Mouse (Mus musculus) heart, embryonic 11.5 days (tissue): ENCODE measurements around the gene Zbtb8a. TPM values are rescaled to one million over a fixed set of nuclear protein-coding genes. Genes with fewer than 3 reads are reported as not detected.
"Not testable (repeated sequence)": the region's sequence is repeated elsewhere in the genome, so short reads cannot be mapped to it uniquely, and the experiment has no call there.

Experiments used
- ATAC-seq: fragments of 200-750 bp; cut with Nextera tagmentation; replicated peaks from 2 replicates; pipeline ENCODE4 v1.8.0; 2017; ENCODE audit warnings: moderate library complexity; ENCODE audit not compliant: insufficient number of reproducible peaks, low FRiP score, low TSS enrichment
- H3K27ac ChIP-seq: fragments of 300-500 bp; sonication (generic); 2 replicates; pipeline ENCODE4 v1.5.1; 2014; ENCODE audit warnings: mild to moderate bottlenecking, low read depth, low read length
- H3K27me3 ChIP-seq: fragments of 300-500 bp; sonication (generic); 2 replicates; pipeline ENCODE4 v1.6.1; 2014; ENCODE audit warnings: mild to moderate bottlenecking, low read length, mixed read lengths; ENCODE audit not compliant: control insufficient read depth, insufficient read depth
- H3K36me3 ChIP-seq: fragments of 300-500 bp; sonication (generic); 2 replicates; pipeline ENCODE4 v1.6.1; 2014; ENCODE audit warnings: mild to moderate bottlenecking, low read length, moderate library complexity, mixed read lengths; ENCODE audit not compliant: control insufficient read depth, insufficient read depth
- H3K4me1 ChIP-seq: fragments of 300-500 bp; sonication (generic); 2 replicates; pipeline ENCODE4 v1.6.1; 2014; ENCODE audit warnings: low read length; ENCODE audit not compliant: control insufficient read depth, insufficient read depth
- H3K4me2 ChIP-seq: fragments of 300-500 bp; sonication (generic); 2 replicates; pipeline ENCODE4 v1.6.1; 2014; ENCODE audit warnings: mild to moderate bottlenecking, moderate library complexity
- H3K4me3 ChIP-seq: fragments of 300-500 bp; sonication (generic); 2 replicates; pipeline ENCODE4 v1.5.1; 2014; ENCODE audit warnings: low read depth, low read length
- H3K9ac ChIP-seq: fragments of 300-500 bp; sonication (generic); 2 replicates; pipeline ENCODE4 v1.6.1; 2014; ENCODE audit warnings: mild to moderate bottlenecking, low read depth, low read length, moderate library complexity
- H3K9me3 ChIP-seq: fragments of 300-500 bp; sonication (generic); replicated peaks from 2 replicates; pipeline ENCODE4 v1.6.1; 2016; ENCODE audit warnings: low read length; ENCODE audit not compliant: control insufficient read depth
- WGBS: fragments of 180-500 bp; shearing (Covaris S2); extraction: QIAGEN DNeasy Blood & Tissue Kit; methylation state at CpG from one replicate; pipeline ENCODE4 v1.1.7; 2014; ENCODE audit not compliant: insufficient replicate concordance; 5-methylcytosine and 5-hydroxymethylcytosine counted together
- polyA plus RNA-seq: library from polyadenylated mRNA; unstranded; fragments of >200 nt; fragmentation: Nextera tagmentation; extraction: Ambion mirVana; gene quantifications from 2 replicates; pipeline ENCODE4 v1.2.1, GENCODE M21; 2014

Zbtb8a gene
- polyA plus RNA-seq, 1 experiment from 2014 or later: 7.9 TPM

- no peaks in the 10 kb centered on the region for H3K9me3 ChIP-seq
- no peaks in the 10 kb centered on the region for H3K36me3 ChIP-seq
- 50% methylated on average over 8 of the region's 8 CpGs for WGBS
- no peak overlapping the region for H3K4me3 ChIP-seq
- H3K4me1 ChIP-seq: no peaks in the 10 kb centered on the region
- H3K27ac ChIP-seq: no peak overlapping the region
- no peak overlapping the region for H3K9ac ChIP-seq
- H3K27me3 ChIP-seq: no peaks in the 10 kb centered on the region
- no peak overlapping the region for H3K4me2 ChIP-seq
- no peak for ATAC-seq
Measured at GRCm38 (mm10) chr4:129373202-129373976, 4.5 kb downstream of the Zbtb8a start.

GRCm38 (mm10) chr4:129371391-129371790 lies 6.5 kb downstream of the Zbtb8a start:
- Histone ChIP-seq H3K9ac (no peak overlapping the region), H3K36me3 (no peaks in the 10 kb centered on the region), H3K4me1 (no peaks in the 10 kb centered on the region), H3K4me2 (no peak overlapping the region), H3K27ac (no peak overlapping the region), H3K9me3 (no peaks in the 10 kb centered on the region), H3K4me3 (no peak overlapping the region), H3K27me3 (no peaks in the 10 kb centered on the region)
- ATAC-seq: no peak
- 89% methylated on average over 3 of the region's 3 CpGs for WGBS

- WGBS: 82% methylated on average over 5 of the region's 5 CpGs
Measured at GRCm38 (mm10) chr4:129365224-129365623, 12.7 kb downstream of the Zbtb8a start.

GRCm38 (mm10) chr4:129364379-129364778 lies 13.5 kb downstream of the Zbtb8a start:
- no peaks in the 10 kb centered on the region for H3K9me3 ChIP-seq

More at GRCm38 (mm10) chr4:129365224-129365623, 12.7 kb downstream of the Zbtb8a start:
- Histone ChIP-seq H3K4me3 (no peak overlapping the region), H3K27me3 (no peaks in the 10 kb centered on the region), H3K9ac (no peak overlapping the region), H3K36me3 (no peaks in the 10 kb centered on the region; the same call in 1 of the 2 replicates), H3K27ac (no peak overlapping the region), H3K4me1 (no peaks in the 10 kb centered on the region), H3K9me3 (no peaks in the 10 kb centered on the region), H3K4me2 (no peak overlapping the region)
- no peak for ATAC-seq

GRCm38 (mm10) chr4:129363463-129363862 lies 14.5 kb downstream of the Zbtb8a start:
- H3K27ac ChIP-seq: no peak overlapping the region
- no peak overlapping the region for H3K4me3 ChIP-seq
- no peak overlapping the region for H3K9ac ChIP-seq
- no peaks in the 10 kb centered on the region for H3K27me3 ChIP-seq
- no peaks in the 10 kb centered on the region for H3K4me1 ChIP-seq
- no peak overlapping the region for H3K4me2 ChIP-seq
- no peaks in the 10 kb centered on the region for H3K9me3 ChIP-seq
- peaks cover 2% of the 10 kb centered on the region; the same call in 1 of the 2 replicates for H3K36me3 ChIP-seq
- no peak for ATAC-seq
- 89% methylated on average over 9 of the region's 9 CpGs for WGBS

More at GRCm38 (mm10) chr4:129364379-129364778, 13.5 kb downstream of the Zbtb8a start:
- Histone ChIP-seq H3K4me3 (no peak overlapping the region), H3K9ac (no peak overlapping the region), H3K4me1 (no peaks in the 10 kb centered on the region), H3K36me3 (peaks cover 2% of the 10 kb centered on the region; the same call in 1 of the 2 replicates), H3K27me3 (no peaks in the 10 kb centered on the region), H3K27ac (no peak overlapping the region), H3K4me2 (no peak overlapping the region)
- 83% methylated on average over 3 of the region's 3 CpGs for WGBS
- no peak for ATAC-seq

- no peak overlapping the region for H3K4me2 ChIP-seq
- no peaks in the 10 kb centered on the region for H3K9me3 ChIP-seq
- no peak overlapping the region for H3K4me3 ChIP-seq
- no peaks in the 10 kb centered on the region for H3K4me1 ChIP-seq
- WGBS: 81% methylated on average over 5 of the region's 5 CpGs
- H3K36me3 ChIP-seq: peaks cover 5% of the 10 kb centered on the region; the same call in 1 of the 2 replicates
- no peaks in the 10 kb centered on the region for H3K27me3 ChIP-seq
- no peak for ATAC-seq
- no peak overlapping the region for H3K9ac ChIP-seq
- no peak overlapping the region for H3K27ac ChIP-seq
Measured at GRCm38 (mm10) chr4:129362771-129363170, 15.1 kb downstream of the Zbtb8a start.

GRCm38 (mm10) chr4:129362238-129362637 lies 15.7 kb downstream of the Zbtb8a start:
- H3K9ac ChIP-seq, H3K4me3 ChIP-seq, H3K27me3 ChIP-seq, H3K4me2 ChIP-seq, H3K9me3 ChIP-seq, ATAC-seq, H3K4me1 ChIP-seq, H3K36me3 ChIP-seq, H3K27ac ChIP-seq: not testable (repeated sequence)
- 73% methylated on average over 3 of the region's 3 CpGs for WGBS

GRCm38 (mm10) chr4:129357613-129358163 lies 20.2 kb downstream of the Zbtb8a start:
- Histone ChIP-seq H3K9ac (no peak overlapping the region), H3K27ac (no peak overlapping the region), H3K9me3 (no peaks in the 10 kb centered on the region), H3K27me3 (no peaks in the 10 kb centered on the region), H3K4me2 (no peak overlapping the region), H3K4me1 (no peaks in the 10 kb centered on the region), H3K4me3 (no peak overlapping the region), H3K36me3 (peaks cover 7% of the 10 kb centered on the region; the same call in 1 of the 2 replicates)
- 78% methylated on average over 15 of the region's 15 CpGs for WGBS
- ATAC-seq: no peak
